Mouse (Mus musculus) embryonic facial prominence, embryonic 14.5 days (tissue): ENCODE results near the gene Dnm3. TPM values are rescaled to one million over a fixed set of nuclear protein-coding genes. Genes with fewer than 3 reads are reported as not detected.

Source experiments
- ATAC-seq: fragments of 200-750 bp; cut with Nextera tagmentation; 2 replicates; pipeline ENCODE4 v1.8.0; 2017; ENCODE audit warnings: low read depth, moderate number of reproducible peaks, moderate TSS enrichment
- DNase-seq: peaks from one replicate; pipeline ENCODE4 v3.0.0-alpha.2; 2015; ENCODE audit warnings: low spot score
- H3K27ac ChIP-seq: fragments of 300-500 bp; sonication (generic); replicated peaks from 2 replicates; pipeline ENCODE4 v1.5.1; 2014; ENCODE audit warnings: low read depth, mild to moderate bottlenecking, low read length, moderate library complexity
- H3K27me3 ChIP-seq: fragments of 300-500 bp; sonication (generic); replicated peaks from 2 replicates; pipeline ENCODE4 v1.6.1; 2014; ENCODE audit warnings: low read length; ENCODE audit not compliant: control insufficient read depth, insufficient read depth
- H3K36me3 ChIP-seq: fragments of 300-500 bp; sonication (generic); 2 replicates; pipeline ENCODE4 v1.6.1; 2014; ENCODE audit warnings: low read length, mixed read lengths; ENCODE audit not compliant: control insufficient read depth, insufficient read depth
- H3K4me1 ChIP-seq: fragments of 300-500 bp; sonication (generic); 2 replicates; pipeline ENCODE4 v1.6.1; 2014; ENCODE audit warnings: antibody characterized with exemption, low read length; ENCODE audit not compliant: control insufficient read depth, insufficient read depth
- H3K4me2 ChIP-seq: fragments of 300-500 bp; sonication (generic); 2 replicates; pipeline ENCODE4 v1.6.1; 2014; ENCODE audit warnings: low read depth, mild to moderate bottlenecking, low read length, moderate library complexity, mixed read lengths
- H3K4me3 ChIP-seq: fragments of 300-500 bp; sonication (generic); 2 replicates; pipeline ENCODE4 v1.5.1; 2014; ENCODE audit warnings: low read depth, mild to moderate bottlenecking, low read length
- H3K9ac ChIP-seq: fragments of 300-500 bp; sonication (generic); 2 replicates; pipeline ENCODE4 v1.6.1; 2014; ENCODE audit warnings: low read depth, mild to moderate bottlenecking, low read length, moderate library complexity, mixed read lengths
- H3K9me3 ChIP-seq: fragments of 300-500 bp; sonication (generic); 2 replicates; pipeline ENCODE4 v1.6.1; 2016; ENCODE audit warnings: low read length; ENCODE audit not compliant: control insufficient read depth
- WGBS: fragments of 180-500 bp; shearing (Covaris S2); extraction: QIAGEN DNeasy Blood & Tissue Kit; methylation state at CpG from one replicate; pipeline ENCODE4 v1.1.7; 2014; 5-methylcytosine and 5-hydroxymethylcytosine counted together
- microRNA counts: library from miRNA; unstranded; fragments of <30 nt; microRNA quantifications from one replicate; lab custom pipeline; 2017
- microRNA-seq: library from miRNA; unstranded; fragments of <30 nt; microRNA quantifications from one replicate; pipeline ENCODE4, GENCODE M21; 2016; ENCODE audit warnings: borderline number of aligned reads
- polyA plus RNA-seq: library from polyadenylated mRNA; unstranded; fragments of >200 nt; fragmentation: Nextera tagmentation; extraction: Ambion mirVana; gene quantifications from 2 replicates; pipeline ENCODE4 v1.2.1, GENCODE M21; 2014

Dnm3 gene
- polyA plus RNA-seq, 1 experiment from 2014 or later, result 9.1 TPM

DNA sequence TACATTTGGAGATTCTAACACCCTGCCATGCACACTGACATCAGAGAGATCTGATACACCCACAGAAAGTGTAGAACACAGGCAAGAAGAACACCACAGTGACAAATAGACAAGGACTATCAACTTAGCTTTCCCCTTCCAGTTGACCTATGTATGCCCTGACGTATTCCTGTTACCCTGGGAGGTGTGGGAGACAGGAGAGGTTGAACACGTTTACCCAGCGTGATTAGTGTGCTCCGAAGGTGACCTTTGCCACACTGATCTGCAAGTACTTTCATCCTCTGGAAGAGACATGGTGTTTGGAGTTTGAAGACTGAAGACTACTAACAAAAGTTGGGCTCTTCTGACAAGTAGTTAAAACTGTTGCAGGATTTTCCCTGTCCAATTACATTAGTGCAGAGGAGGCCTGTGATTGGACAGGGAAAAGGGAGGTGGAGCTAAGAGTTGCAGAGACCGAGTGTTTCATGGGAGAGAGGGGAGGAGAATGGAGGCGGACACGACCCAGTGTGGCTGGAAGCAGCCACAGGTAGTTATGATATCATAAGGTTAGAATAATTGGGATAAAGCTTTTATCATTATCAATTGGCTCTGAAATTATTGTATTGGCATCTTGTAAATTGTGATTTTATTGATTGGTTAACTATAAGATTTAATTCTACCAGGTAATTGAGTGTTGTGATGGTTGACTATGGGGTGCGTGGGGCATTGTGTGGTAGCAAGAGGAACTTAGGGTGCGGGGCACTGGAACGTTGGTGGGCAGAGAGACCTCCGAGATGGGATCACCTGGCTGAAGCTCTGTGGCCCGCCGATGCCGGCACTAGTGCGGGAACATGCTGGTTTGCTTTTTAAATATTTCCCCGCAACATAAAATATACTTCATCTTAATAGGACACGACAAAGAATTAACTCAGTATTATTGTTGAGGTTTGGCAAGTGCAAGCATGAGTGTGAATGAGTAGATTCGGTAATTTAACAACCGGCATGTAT is 519.6 kb downstream of the Dnm3 start:
- Histone ChIP-seq H3K4me1 (no peaks in the 10 kb centered on the region), H3K27ac (no peak overlapping the region), H3K27me3 (no peaks in the 10 kb centered on the region), H3K36me3 (no peaks in the 10 kb centered on the region), H3K9me3 (no peaks in the 10 kb centered on the region), H3K4me3 (no peak overlapping the region), H3K4me2 (no peak overlapping the region), H3K9ac (no peak overlapping the region)
- ATAC-seq (no peak), DNase-seq (no peak)
- WGBS, result 78% methylated on average over 19 of the region's 19 CpGs

DNA sequence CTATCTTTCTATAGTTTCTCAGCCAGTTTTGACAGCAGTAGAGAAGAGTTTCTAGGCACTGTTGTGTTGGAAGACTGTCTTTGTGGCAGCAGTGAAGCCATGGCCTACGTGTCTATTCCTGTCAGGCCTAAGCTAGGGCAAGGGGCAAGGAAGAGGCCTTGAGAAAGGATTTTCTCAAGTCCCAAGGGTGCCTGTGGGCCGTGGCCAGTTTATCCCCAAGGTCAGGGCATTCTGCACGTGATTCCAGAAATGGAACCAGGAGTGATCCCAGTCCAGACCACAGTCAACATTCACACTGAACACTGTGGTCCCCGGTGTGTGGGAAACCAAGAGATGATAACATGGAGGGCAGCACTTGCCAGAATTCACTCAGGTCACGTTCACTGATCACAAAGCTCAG is 522.0 kb downstream of the Dnm3 start:
- WGBS, result 55% methylated on average over 5 of the region's 5 CpGs
- Histone ChIP-seq H3K9ac (no peak overlapping the region), H3K4me3 (no peak overlapping the region), H3K4me1 (no peaks in the 10 kb centered on the region), H3K27ac (no peak overlapping the region), H3K36me3 (no peaks in the 10 kb centered on the region), H3K9me3 (no peaks in the 10 kb centered on the region), H3K4me2 (no peak overlapping the region), H3K27me3 (no peaks in the 10 kb centered on the region)
- ATAC-seq, result no peak
- DNase-seq, result no peak

DNA sequence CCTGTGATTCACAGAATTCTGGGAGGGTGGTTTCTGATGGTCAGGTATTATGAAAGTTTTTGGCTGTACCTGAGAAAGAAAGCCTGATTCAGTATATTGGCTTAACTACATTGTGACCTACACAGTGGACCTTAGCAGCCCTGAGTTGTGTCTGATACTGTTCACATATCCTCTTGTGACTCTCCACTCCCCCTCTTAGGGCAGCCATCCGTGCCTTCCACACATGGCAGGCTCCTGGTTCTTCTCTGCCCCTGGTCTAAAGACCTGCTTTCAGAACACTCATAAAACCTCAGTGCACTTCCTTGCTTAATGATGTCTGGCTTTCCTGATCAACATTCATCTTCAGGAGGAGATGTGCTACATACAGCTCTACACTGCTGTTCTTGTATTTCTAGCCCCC is 525.2 kb downstream of the Dnm3 start:
- H3K27ac ChIP-seq, result no peak overlapping the region
- 48% methylated on average over 1 of the region's 1 CpGs for WGBS
- H3K4me2 ChIP-seq, result no peak overlapping the region
- no peaks in the 10 kb centered on the region for H3K9me3 ChIP-seq
- no peak overlapping the region for H3K4me3 ChIP-seq
- no peak for ATAC-seq
- H3K36me3 ChIP-seq, result no peaks in the 10 kb centered on the region
- H3K4me1 ChIP-seq, result no peaks in the 10 kb centered on the region
- DNase-seq, result no peak
- H3K27me3 ChIP-seq, result no peaks in the 10 kb centered on the region
- no peak overlapping the region for H3K9ac ChIP-seq

- Histone ChIP-seq H3K27ac (no peak overlapping the region), H3K9ac (no peak overlapping the region), H3K4me1 (no peaks in the 10 kb centered on the region), H3K4me3 (no peak overlapping the region), H3K4me2 (no peak overlapping the region), H3K36me3 (no peaks in the 10 kb centered on the region), H3K27me3 (no peaks in the 10 kb centered on the region), H3K9me3 (no peaks in the 10 kb centered on the region)
- ATAC-seq (no peak), DNase-seq (no peak)
- WGBS, result 76% methylated on average over 5 of the region's 5 CpGs
These were observed 526.6 kb downstream of the Dnm3 start for GRCm38 (mm10) chr1:161951009-161951779.

- no peaks in the 10 kb centered on the region for H3K36me3 ChIP-seq
- no peaks in the 10 kb centered on the region for H3K9me3 ChIP-seq
- H3K27ac ChIP-seq, result no peak overlapping the region
- no peak overlapping the region for H3K4me2 ChIP-seq
- 81% methylated on average over 2 of the region's 2 CpGs for WGBS
- ATAC-seq, result no peak
- no peaks in the 10 kb centered on the region for H3K4me1 ChIP-seq
- H3K27me3 ChIP-seq, result no peaks in the 10 kb centered on the region
- DNase-seq, result no peak
- no peak overlapping the region for H3K4me3 ChIP-seq
- no peak overlapping the region for H3K9ac ChIP-seq
These were observed 535.8 kb downstream of the Dnm3 start for GRCm38 (mm10) chr1:161942082-161942481.

MicroRNAs within 50 kb of the gene (microRNA counts, 519-probe panel; counts per million panel counts)
- 5,022 counts per million, percentile 99 among the panel's probes with 10 or more counts for microRNA mmu-miR-199a-3p (lab: Ali Mortazavi, UCI)
- microRNA mmu-miR-199a-5p (lab: Ali Mortazavi, UCI), result 5,093 counts per million, percentile 100 among the panel's probes with 10 or more counts
- microRNA mmu-miR-214 (lab: Ali Mortazavi, UCI), result 3,571 counts per million, percentile 83 among the panel's probes with 10 or more counts

Small RNAs within 50 kb of the gene (microRNA-seq; reads per million reads assigned to microRNA genes)
- 287 reads per million, percentile 64 among the genes with 10 or more reads in this experiment for gene Mir199a-2
- 12,122 reads per million, percentile 96 among the genes with 10 or more reads in this experiment for gene Mir214

Other genes starting within 250 kb of the Dnm3 start
- gene Mettl13, start 70.5 kb upstream of the Dnm3 start, polyA plus RNA-seq, result 12.7 and 19.0 TPM in 2 replicates
- gene Vamp4, start 92.5 kb upstream of the Dnm3 start, polyA plus RNA-seq, result 62.1 and 63.7 TPM in 2 replicates
- gene Myoc, start 161.1 kb upstream of the Dnm3 start, polyA plus RNA-seq, result 0.26 TPM in 1 of 2 replicates, not detected in the other
- not detected in 2 replicates for gene Myocos, start 180.2 kb upstream of the Dnm3 start, polyA plus RNA-seq